Mouse (Mus musculus) left cerebral cortex, adult 8-10 months (tissue): ENCODE data around the gene Prl7a1. TPM values are rescaled to one million over a fixed set of nuclear protein-coding genes. Genes with fewer than 3 reads are reported as not detected.

Experiments used
- DNase-seq, 2 experiments: peaks; one replicate each; pipeline ENCODE4 v3.0.0; 2022; ENCODE audit warnings: low spot score in 2 of 2
- total RNA-seq, 4 experiments: library from RNA; stranded (reverse); gene quantifications; 2 replicates each; pipeline ENCODE4 v1.2.4; 2022

The Prl7a1 gene
- total RNA-seq: not detected

DNA sequence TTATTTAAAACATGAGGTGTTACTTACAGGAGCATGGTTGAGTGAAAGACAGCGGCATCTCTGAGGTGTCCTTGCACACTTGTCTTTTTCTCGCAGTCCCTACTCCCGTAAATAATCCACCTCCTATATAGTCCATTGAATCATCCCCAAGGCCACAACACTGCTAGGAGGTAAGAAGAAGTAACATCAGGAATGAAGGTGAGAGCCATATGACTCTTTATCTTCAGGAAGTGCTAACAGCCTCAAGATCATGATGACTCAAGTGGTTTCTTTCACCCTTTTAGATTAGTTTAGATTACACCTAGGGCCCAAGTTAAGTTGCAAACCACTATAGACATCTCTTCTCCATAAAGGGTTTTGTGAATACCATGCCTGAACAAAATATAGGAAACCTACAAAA lies at the start of gene Prl7a1:
Gene Prl7a1 (minus strand): TSS at position 101 of the 400 bp plus-strand sequence.
- DNase-seq: no peak

DNA sequence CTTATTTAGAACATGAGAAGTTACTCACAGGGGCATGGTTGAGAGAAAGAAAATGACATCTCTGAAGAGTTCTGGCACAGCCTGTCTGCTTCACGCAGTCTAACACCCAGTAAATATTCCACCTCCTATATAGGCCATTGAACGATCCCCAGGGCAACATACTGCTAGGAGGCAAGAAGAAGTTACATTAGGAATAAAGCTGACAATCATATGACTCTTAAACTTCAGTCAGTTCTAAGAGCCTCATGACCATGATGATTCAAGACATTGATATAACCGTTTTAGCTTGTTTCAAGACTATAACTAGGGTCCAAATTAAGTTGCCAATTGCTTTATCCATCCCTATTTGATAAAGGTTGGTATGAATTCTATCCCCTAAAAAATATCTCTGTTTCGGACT lies 25.6 kb upstream of the Prl7a1 start, which contains the start of gene Prl7a2:
Gene Prl7a2 (minus strand): TSS at position 101 of the 400 bp plus-strand sequence.
- DNase-seq: no peak

DNA sequence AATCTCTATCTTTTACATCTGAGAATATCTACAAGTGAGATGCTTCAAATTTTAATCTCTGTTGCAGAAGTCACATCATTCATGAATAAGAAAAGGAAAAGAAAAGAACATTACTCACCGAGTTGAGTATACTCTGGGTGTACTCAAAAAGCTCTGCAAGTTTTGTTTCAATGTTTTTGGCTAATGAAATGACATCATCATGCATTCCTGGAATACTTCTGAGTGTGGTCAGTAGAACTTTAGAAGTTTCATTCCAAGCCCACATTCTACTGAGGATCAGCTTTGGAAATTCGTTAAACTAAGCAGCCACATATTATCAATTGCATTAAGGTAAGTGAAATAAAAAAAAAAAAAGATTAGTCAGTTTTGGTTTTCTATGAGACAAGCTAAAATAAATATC lies 18.5 kb upstream of the Prl7a1 start:
- DNase-seq: no peak

DNA sequence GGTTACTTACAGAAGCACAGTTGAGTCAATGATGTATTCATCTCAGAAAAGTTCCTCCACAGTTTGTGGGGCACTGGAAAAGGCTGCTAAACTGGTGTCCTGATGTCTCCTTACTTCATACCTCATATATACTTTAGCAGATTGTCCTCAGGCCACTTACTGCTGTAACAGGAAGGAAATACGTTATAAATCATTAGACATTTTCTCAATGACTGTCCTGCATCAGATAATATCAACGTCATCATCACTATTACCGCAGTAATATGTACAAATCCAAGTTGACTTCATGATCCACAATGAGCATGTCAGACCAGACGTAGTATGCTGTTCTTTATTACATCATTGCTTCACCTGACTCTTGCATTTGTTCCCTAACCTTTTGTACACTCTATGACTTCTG lies 31.8 kb downstream of the Prl7a1 start, which contains the start of gene Prl7b1:
Gene Prl7b1 (minus strand): TSS at position 101 of the 400 bp plus-strand sequence.
- DNase-seq: no peak

Other genes starting within 250 kb of the Prl7a1 start
- not detected for gene Prl8a6, start 203.8 kb downstream of the Prl7a1 start, total RNA-seq
- not detected for gene Prl8a8, start 129.3 kb downstream of the Prl7a1 start, total RNA-seq
- gene Prl8a9, start 77.9 kb downstream of the Prl7a1 start, total RNA-seq: not detected
- not detected for gene Prl8a1, start 60.3 kb downstream of the Prl7a1 start, total RNA-seq
- not detected for gene Prl7b1, start 31.9 kb downstream of the Prl7a1 start, total RNA-seq
- gene Prl7a2, start 25.5 kb upstream of the Prl7a1 start, total RNA-seq: not detected
- not detected for gene Prl7d1, start 74.2 kb upstream of the Prl7a1 start, total RNA-seq
- not detected for gene Prl7c1, start 138.3 kb upstream of the Prl7a1 start, total RNA-seq
- gene Prl2a1, start 159.2 kb upstream of the Prl7a1 start, total RNA-seq: not detected
- gene Prl2c1, start 206.8 kb upstream of the Prl7a1 start, total RNA-seq: not detected